Mouse (Mus musculus): ENCODE measurements around the gene Gstm4.

Gstm4 gene

DNA sequence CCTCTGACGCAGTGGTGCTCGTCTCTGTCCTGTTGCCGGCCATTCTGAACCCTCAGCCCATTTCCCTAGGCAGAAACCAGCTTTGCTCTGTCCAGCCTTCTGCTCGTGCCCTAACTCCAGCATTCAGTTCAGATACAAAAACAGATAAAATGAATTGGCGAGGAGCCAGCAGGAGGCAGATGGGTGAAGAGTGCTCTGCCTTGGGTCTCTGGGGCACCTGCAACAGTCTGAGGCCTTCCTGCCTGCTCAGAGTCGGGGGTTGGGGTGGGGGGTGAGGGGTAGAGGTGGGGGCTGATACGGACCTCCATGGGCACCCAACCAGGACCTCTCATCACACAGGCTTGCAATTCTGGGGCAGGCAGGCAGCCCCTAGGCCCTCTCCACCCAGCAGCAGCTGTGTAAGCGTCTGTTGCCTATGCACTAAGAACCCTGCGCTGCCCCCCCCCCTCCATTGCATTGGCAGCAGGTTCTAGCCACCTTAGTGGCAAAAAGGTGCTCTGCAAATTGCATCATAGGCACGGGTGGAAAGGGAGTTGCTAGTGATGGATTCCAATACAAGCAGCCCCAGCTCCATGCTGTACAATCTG lies 28.4 kb upstream of the Gstm4 start:
- in situ Hi-C loops (cut with MboI; ENCODE audit: low pct_unique_long_range_greater_than_20kb in 1 of 2, low sequenced_read_pairs in 2 of 2, unreplicated experiment in 1 of 2): no loop called here

DNA sequence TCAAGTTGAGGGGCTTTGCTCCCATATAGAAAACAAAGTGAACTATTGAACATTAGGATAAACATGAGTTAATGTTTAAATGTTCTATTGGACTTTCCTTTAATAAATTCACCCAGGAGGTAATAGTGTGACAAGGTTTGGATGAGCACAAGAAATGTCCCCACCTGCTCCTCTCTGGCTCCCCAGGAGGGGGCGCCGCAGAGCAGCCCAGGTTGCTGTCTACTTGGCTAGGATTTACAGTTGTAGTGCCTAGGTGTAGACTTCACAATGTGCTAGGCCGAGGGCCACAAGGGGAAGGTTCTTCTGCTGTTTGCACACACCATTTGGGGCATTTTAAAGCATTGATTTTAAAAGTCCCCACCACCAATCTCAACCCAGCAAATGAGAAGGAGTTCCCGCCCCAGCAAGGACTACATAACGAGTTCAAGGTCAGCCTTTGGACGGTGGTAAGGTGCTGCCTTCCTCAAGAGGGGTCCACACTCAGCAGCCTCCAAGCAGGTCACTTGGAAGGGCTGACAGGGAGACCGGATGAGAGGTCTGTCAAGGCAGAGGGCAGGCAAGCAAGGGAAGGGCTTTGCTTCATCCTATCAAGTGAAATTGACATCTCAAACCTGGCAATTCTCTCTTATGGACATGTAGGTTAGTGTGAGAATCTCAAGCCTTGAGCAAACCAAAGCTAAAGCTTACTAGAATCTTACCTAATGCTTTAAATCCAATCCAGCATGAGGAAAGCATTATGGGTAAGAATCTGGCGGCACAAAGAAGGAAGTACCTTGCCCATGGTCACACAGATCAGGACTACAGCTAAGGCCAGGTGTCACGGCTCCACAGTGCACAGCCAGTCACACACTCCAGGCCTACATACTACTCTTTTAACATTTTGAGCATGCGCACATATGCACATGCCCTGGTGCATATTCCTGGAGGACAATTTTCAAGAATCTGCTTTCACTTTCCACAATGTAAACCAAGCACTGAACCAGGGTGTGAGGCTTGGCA lies 25.9 kb upstream of the Gstm4 start:
- in situ Hi-C loops (cut with MboI; ENCODE audit: low pct_unique_long_range_greater_than_20kb in 1 of 2, low sequenced_read_pairs in 2 of 2, unreplicated experiment in 1 of 2): no loop called here

DNA sequence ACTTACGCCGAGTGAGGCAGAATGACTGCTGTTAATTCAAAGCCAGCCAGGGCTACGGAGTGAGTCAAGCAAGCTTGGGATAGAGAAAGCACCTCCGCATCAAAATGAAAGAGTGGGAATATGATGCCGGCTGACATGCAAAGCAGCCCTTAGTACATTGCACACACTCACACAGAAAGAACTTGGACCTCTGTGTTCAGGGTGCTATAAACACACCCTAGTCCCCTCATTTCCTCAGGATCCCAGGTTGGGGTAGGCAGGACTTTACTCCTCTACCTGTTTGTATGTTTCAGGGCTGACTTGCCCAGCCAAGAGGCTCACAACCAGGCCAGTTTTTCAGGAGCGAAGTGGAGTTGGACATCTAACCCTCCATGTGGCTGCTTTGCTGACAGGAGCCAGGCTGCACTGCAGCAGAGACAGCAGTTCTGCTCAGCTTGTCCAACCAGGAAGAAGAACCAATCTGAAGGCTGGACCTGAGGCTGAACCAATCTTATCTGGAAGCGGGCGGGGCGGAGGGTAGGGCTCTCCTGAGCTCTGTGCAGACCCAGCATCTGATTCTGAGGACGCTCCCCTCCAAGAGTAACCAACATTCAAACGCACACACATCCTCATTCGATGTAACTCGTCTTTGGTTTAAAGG lies 24.7 kb upstream of the Gstm4 start:
- in situ Hi-C loops (cut with MboI; ENCODE audit: low pct_unique_long_range_greater_than_20kb in 1 of 2, low sequenced_read_pairs in 2 of 2, unreplicated experiment in 1 of 2): loop anchor here in 1 of 2 experiments (10.0 kb wide), 1 partner anchor 135 kb away; the partner anchor contains the start of gene Gstm7

DNA sequence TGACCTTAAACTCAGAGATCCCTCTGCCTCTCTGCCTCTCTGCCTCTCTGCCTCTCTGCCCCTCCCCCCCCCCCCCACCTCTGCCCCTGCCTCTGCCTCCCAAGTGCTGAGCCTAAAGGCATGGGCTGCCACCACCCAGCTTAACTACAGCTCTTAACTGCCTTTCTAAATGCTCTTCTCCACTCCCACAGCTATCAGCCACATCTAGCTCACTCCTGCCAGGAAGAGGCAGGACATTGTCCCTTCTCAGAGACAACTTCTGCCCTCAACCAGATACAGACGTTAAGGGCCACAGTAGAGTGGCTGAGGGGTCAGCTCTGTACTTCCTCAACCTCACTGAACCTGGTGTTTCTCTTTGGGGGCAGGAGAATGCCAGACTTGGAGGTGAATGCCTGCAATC lies 24.1 kb upstream of the Gstm4 start:
- in situ Hi-C loops (cut with MboI; ENCODE audit: low pct_unique_long_range_greater_than_20kb in 1 of 2, low sequenced_read_pairs in 2 of 2, unreplicated experiment in 1 of 2): loop anchor here in 1 of 2 experiments (10.0 kb wide), 1 partner anchor 134 kb away; the partner anchor contains the start of gene Gstm7

DNA sequence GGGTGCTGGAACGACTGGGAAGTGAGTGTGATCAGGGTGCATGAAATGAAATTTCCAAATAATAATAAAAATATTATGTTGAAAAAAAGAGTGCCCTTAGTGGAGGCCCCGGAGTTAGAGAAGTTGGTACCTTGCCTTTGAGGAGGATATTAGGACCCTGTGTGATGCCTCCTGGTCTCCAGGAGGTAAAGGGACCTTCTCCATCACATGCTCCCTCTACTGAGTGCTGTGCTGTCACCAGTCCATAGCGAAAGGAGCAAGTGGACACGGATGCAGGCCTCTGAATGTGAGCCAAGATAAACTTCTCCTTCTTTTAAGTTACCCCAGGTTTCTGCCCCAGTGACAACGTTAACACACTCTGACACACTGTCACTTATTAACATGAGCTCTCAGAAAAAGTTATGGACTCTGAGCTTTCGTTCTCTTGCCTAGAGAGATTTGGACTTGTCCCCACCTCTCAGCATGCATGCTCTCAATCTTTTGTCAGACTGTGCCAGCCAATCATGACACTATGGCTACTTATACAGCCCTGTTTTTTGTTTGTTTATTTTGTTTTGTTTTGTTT lies 22.8 kb upstream of the Gstm4 start:
- in situ Hi-C loops (cut with MboI; ENCODE audit: low pct_unique_long_range_greater_than_20kb in 1 of 2, low sequenced_read_pairs in 2 of 2, unreplicated experiment in 1 of 2): loop anchor here in 1 of 2 experiments (10.0 kb wide), 1 partner anchor 133 kb away; the partner anchor contains the start of gene Gstm7

DNA sequence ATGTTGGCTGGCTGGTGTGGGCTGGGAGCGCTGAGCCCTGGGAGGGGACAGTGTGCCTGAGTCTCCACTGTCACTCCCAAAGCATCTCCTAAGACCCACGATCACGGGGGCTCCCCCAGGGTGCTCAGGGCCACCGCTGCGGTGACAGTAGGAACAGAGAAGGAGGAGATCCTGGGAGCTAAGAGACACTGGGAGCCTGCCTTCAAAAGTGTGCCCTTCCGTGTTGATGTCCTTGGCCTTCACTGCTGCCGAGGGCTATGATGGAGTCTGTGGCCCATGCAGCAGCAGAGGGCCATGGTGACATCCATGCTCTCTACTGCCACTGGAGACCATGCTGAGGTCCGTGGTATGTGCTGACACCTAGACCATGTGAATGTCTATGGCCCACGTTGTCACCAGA lies 20.9 kb upstream of the Gstm4 start:
- in situ Hi-C loops (cut with MboI; ENCODE audit: low pct_unique_long_range_greater_than_20kb in 1 of 2, low sequenced_read_pairs in 2 of 2, unreplicated experiment in 1 of 2): loop anchor here in 1 of 2 experiments (10.0 kb wide), 1 partner anchor 131 kb away; the partner anchor contains the start of gene Gstm7

DNA sequence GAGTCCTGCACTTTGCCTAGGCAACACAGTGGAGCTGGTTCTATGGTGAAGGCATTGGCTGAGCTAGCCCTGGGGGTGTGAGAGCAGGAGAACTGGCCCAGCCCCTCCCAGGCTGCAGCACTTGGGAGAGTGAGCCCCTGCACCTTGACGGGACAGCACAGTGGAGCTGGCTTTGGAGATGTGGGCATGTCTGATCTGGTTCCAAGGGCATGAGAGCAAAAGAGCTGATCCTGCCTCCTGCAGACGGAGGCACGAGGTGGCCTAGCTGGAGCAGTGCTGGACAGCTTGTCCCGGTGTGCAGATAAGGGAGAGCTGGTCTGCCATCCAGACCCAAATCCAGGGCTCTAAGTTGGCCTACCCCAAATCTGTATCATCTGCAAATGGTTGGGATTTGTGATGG lies 20.0 kb upstream of the Gstm4 start:
- in situ Hi-C loops (cut with MboI; ENCODE audit: low pct_unique_long_range_greater_than_20kb in 1 of 2, low sequenced_read_pairs in 2 of 2, unreplicated experiment in 1 of 2): loop anchor here in 1 of 2 experiments (10.0 kb wide), 1 partner anchor 130 kb away; the partner anchor contains the start of gene Gstm7

DNA sequence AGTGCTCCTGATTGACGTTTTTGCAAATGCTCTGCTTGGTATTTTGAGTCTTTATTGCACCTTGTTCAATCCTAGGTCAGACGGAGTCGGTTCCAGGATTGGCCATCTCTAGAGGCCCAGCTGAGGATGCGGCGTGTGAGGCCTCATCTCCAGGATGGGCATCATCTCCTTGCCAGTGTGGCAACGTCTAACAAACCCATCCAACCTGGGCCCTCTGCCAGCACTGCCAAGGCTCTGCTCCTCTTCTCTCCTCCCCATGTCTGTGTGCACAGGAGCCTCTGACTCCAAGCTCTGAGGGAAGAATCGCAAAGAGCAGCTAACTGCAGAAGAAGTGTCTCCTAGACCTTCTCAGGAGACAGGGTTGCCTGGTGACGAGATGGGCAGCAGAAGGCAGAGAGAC lies 18.0 kb upstream of the Gstm4 start:
- in situ Hi-C loops (cut with MboI; ENCODE audit: low pct_unique_long_range_greater_than_20kb in 1 of 2, low sequenced_read_pairs in 2 of 2, unreplicated experiment in 1 of 2): loop anchor here in 1 of 2 experiments (10.0 kb wide), 1 partner anchor 128 kb away; the partner anchor contains the start of gene Gstm7

DNA sequence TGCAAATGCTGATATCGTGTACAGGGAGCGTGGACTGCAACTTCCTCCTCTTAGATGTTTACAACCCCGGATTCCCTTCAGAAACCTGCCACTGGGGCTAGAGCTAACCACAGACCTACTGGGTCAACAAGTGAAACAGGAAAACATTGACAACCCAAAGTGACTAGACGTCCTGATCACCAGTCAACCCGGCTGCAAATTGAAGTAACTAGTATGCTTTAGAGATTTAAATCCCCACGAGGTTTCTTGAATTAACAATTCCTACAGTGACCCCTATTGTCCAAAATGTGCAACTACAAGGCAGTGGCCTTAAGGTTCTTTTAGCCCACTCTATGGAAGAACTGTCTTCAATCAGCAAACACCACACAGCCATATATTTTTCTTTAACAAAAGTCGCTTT lies 16.7 kb upstream of the Gstm4 start:
- in situ Hi-C loops (cut with MboI; ENCODE audit: low pct_unique_long_range_greater_than_20kb in 1 of 2, low sequenced_read_pairs in 2 of 2, unreplicated experiment in 1 of 2): loop anchor here in 1 of 2 experiments (10.0 kb wide), 1 partner anchor 127 kb away; the partner anchor contains the start of gene Gstm7

DNA sequence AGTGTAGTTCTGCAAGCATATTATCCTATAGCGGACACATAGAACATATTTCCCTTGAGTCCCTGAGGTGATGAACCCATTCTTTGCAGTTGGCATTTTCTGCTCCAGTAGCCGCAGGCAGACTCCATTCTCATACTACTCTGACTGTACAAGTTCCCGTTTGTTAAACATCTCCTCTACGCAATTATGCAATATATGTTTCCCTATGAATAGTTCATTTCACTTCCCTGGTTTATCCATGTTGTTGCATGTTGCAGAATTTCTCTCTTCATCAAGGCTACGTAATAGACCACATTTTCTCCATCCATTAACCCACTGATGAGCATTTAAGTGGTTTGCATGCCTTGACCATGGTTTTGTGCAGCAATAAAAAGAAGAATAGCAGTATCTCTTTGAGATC lies 5.8 kb upstream of the Gstm4 start:
- in situ Hi-C loops (cut with MboI; ENCODE audit: low pct_unique_long_range_greater_than_20kb in 1 of 2, low sequenced_read_pairs in 2 of 2, unreplicated experiment in 1 of 2): no loop called here

DNA sequence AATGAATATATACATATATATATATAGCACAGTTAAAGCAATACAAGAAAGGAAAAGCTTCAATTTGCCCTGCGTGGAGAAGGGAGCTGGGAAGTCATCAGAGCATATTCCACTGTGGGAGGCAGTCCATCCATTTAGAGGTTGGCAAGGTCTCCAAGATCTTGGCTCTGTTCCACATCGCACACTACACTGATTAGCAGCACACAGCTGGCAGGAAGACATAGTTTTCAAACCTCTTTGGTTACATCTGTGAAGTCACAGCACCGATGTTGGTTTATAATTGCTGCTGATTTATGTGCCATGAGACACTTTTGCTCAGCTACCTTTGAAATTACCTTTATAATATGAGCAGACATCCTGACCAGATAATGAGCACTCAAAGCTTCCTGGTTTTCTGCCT lies 3.6 kb upstream of the Gstm4 start:
- in situ Hi-C loops (cut with MboI; ENCODE audit: low pct_unique_long_range_greater_than_20kb in 1 of 2, low sequenced_read_pairs in 2 of 2, unreplicated experiment in 1 of 2): no loop called here

DNA sequence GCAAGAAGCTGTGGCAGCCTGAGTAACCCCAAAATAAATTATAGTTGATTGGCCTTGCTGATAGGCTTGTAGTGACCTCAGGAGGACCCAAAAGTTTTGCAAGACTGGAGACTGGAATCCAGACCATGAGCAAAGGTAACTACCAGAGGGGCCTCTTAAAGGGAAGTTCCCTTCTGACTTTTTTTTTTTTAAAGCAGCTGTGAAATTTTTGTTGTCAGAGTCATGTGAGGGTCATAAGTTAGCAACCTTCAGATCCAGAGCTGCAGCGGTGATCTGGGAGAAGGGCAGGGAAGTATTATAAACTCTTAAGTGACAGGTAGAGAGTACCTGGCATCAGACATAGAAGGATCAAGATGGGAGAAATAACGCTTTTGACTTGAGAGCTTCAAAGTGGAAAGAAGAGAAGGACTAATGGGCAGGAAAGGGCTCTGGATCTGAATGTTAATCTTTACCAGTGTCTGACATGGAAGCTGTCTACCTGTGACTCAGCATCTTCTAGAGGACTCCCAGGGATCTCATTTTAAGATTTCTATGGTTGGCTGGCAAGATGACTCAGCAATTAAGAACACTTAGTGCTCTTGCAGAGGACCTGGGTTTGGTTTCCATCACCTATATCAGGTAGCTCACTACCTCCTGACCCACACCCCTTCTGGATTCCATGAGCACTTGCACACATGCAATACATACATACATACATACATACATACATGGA lies 2.4 kb upstream of the Gstm4 start:
- in situ Hi-C loops (cut with MboI; ENCODE audit: low pct_unique_long_range_greater_than_20kb in 1 of 2, low sequenced_read_pairs in 2 of 2, unreplicated experiment in 1 of 2): no loop called here

DNA sequence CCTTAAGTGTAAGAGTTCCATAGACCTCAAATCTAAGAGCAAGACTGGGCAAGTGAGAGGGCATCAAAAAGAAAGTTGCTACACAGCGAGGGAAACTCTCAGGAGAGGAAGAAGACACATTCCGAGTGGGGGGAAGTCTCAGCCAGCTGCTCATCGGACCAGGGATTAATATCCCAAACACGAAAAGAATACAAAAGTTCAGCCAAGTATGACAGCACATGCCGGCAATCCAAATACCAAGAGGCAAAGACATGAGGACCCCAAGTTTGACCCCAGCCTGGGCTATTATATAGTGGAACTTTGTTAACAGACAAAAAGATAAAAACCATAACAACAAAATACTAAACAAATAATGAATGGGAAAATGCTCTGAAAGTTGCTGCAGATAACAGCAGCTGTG lies 11.5 kb downstream of the Gstm4 start:
- in situ Hi-C loops (cut with MboI; ENCODE audit: low pct_unique_long_range_greater_than_20kb in 1 of 2, low sequenced_read_pairs in 2 of 2, unreplicated experiment in 1 of 2): no loop called here

DNA sequence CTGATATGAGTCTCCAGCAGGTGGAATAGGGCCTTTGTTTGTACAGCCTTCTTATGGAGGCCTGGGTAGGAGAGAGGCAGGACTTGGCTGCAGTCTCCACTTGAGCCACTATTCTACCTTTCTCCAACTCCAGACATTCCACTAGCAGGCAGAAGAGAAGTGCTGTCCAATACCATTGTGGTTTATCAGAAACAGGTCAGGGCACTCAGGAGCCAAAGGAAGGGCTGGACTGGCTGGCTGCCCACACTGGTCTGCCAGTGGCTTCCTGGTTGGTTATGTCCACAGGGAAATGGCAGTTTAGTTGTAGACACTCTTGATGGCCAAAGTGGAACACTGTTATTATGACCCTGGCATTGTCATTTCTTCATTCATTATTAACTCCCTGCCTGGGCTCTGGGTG lies 12.6 kb downstream of the Gstm4 start:
- in situ Hi-C loops (cut with MboI; ENCODE audit: low pct_unique_long_range_greater_than_20kb in 1 of 2, low sequenced_read_pairs in 2 of 2, unreplicated experiment in 1 of 2): no loop called here

DNA sequence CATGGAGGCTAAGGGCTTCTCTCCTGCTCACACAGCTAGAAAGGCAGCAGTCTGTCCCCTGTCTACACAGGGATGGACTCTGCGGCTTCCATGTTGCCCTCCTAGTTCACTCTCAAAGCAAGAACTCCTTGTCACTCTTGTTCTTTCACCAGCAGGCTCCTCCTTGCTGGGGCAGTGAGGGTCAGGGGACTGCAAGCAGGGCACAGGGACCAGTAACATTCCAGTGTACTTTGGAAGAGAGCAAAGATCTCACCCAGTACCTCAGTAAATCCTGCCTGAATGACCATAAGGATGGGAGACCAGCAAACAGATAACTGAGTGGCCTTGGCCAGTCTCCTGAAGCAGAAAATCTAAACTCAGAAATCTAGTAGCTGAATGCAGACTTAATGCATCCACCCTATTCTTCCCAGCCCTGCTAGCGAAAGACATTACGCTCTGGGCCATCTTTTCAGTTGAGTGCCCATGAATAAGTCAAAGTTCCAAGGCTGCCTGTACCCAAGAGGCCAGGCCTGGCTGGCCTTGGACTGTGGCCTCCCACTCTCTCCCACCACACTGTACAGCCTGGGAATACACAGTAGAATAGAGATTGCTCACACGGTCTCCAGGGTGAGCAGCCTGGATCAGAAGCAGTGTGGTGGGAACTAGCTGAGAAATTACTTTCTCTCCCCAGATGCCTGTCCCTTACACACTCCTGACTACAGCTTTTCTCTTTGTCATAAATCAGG lies 15.9 kb downstream of the Gstm4 start:
- in situ Hi-C loops (cut with MboI; ENCODE audit: low pct_unique_long_range_greater_than_20kb in 1 of 2, low sequenced_read_pairs in 2 of 2, unreplicated experiment in 1 of 2): no loop called here

DNA sequence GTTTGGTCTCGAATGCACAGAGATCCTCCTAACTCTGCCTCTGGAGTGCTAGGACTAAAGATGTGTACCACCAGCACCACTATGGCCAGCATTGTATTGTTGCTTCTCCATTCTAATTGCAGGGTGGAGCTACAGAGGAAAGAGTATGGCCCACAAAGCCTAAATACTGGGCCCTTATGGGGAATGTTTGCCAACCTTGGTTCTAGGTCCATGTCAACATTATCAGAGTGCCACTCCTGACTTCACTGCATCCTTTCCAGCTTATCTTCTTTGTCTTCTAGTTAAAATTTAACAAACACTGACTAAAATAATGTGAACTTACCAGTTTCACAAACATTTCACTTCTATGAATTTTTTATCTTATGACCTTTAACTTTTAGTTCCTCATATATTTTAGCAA lies 18.1 kb downstream of the Gstm4 start:
- in situ Hi-C loops (cut with MboI; ENCODE audit: low pct_unique_long_range_greater_than_20kb in 1 of 2, low sequenced_read_pairs in 2 of 2, unreplicated experiment in 1 of 2): no loop called here

DNA sequence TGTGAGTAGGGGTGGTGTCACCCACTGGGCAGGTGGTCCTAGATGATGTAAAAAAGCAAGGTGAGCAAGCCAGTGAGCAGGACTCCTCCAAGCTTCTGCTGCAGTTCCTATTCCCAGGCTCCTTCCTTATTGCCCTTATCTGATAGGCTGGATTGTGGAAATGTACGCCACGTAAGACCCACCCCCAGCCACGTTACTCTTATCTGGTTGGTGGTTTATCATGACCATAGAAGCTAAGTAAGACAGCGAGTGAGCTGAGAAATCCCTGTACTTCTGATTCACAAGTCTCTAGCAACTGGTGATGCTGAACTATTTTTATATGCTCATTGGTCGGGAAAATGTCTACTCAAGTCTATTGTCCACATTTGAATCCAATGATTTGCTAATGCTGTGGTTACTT lies 18.6 kb downstream of the Gstm4 start:
- in situ Hi-C loops (cut with MboI; ENCODE audit: low pct_unique_long_range_greater_than_20kb in 1 of 2, low sequenced_read_pairs in 2 of 2, unreplicated experiment in 1 of 2): no loop called here
